Mouse (Mus musculus) B cell, adult (primary cell): ENCODE data around the gene Ccl9. TPM values are rescaled to one million over a fixed set of nuclear protein-coding genes. Genes with fewer than 3 reads are reported as not detected.

Experiments used
- total RNA-seq: library from RNA; stranded (reverse); gene quantifications from 4 replicates; pipeline ENCODE4 v1.2.4, GENCODE M21; 2023; ENCODE audit not compliant: inconsistent age

The Ccl9 gene
- 0.27 to 1.2 TPM in 2 of 4 replicates, not detected in the others for total RNA-seq

GRCm38 (mm10) chr11:83578186-83578760, at the start of gene Ccl9:
Gene Ccl9, minus strand, starts transcription at chr11:83578636.

GRCm38 (mm10) chr11:83592853-83593252, 14.4 kb upstream of the Ccl9 start, which contains the start of gene Ccl6:
Gene Ccl6, minus strand, starts transcription at chr11:83593087.

GRCm38 (mm10) chr11:83530360-83530759, 48.1 kb downstream of the Ccl9 start, which contains the start of gene Ccl5:
Gene Ccl5, minus strand, starts transcription at chr11:83530518.

Other genes starting within 250 kb of the Ccl9 start
- gene Rasl10b, start 169.5 kb downstream of the Ccl9 start, total RNA-seq = 0.87 to 1.4 TPM (median 1.1 TPM) in 4 replicates
- gene Gas2l2, start 149.2 kb downstream of the Ccl9 start, total RNA-seq = not detected in 4 replicates
- 0.87 TPM in 1 of 4 replicates, not detected in the others for gene 1700020L24Rik, start 141.0 kb downstream of the Ccl9 start, total RNA-seq
- gene Mmp28, start 115.6 kb downstream of the Ccl9 start, total RNA-seq = 0.83 TPM in 1 of 4 replicates, not detected in the others
- gene Taf15, start 105.5 kb downstream of the Ccl9 start, total RNA-seq = 148 to 177 TPM (median 160 TPM) in 4 replicates
- 0.27 TPM in 1 of 4 replicates, not detected in the others for gene Heatr9, start 56.5 kb downstream of the Ccl9 start, total RNA-seq
- 4.5 to 7.8 TPM (median 6.5 TPM) in 4 replicates for gene Ccl5, start 48.1 kb downstream of the Ccl9 start, total RNA-seq
- 0.48 to 3.4 TPM (median 1.1 TPM) in 4 replicates for gene Ccl6, start 14.5 kb upstream of the Ccl9 start, total RNA-seq
- not detected in 4 replicates for gene Rpl9-ps1, start 67.0 kb upstream of the Ccl9 start, total RNA-seq
- 18.2 to 22.4 TPM (median 21.0 TPM) in 4 replicates for gene Ccl3, start 70.7 kb upstream of the Ccl9 start, total RNA-seq
- 3.7 to 9.7 TPM (median 5.5 TPM) in 4 replicates for gene Ccl4, start 83.9 kb upstream of the Ccl9 start, total RNA-seq
- gene Wfdc17, start 125.4 kb upstream of the Ccl9 start, total RNA-seq = 5.2 to 9.3 TPM (median 7.7 TPM) in 4 replicates
- 0.90 TPM in 1 of 4 replicates, not detected in the others for gene Wfdc18, start 130.4 kb upstream of the Ccl9 start, total RNA-seq
- 1.4 to 5.6 TPM (median 3.1 TPM) in 4 replicates for gene Wfdc21, start 168.3 kb upstream of the Ccl9 start, total RNA-seq
- gene Heatr6, start 175.1 kb upstream of the Ccl9 start, total RNA-seq = 49.8 to 55.3 TPM (median 54.1 TPM) in 4 replicates